Comparison of ENCODE assay signal across 17 mouse cellular contexts in genomic region chr16:96085597-96085996, GRCm38 (mm10). TPM values are rescaled to one million over a fixed set of nuclear protein-coding genes. Genes with fewer than 3 reads are reported as not detected.
A peak's percentile ranks its signal among the peaks of the same experiment; 100 is the strongest.
DNase-seq lines count a peak whose midpoint lies in the region; ATAC-seq and TF ChIP-seq lines count a peak whose summit lies in the region.
"Had no signal": no experiment of that assay in that cellular context is flagged by ENCODE, and none has a peak within 500 bp of the region (broad histone marks: within the 10 kb centered on the region; RNA-seq: fewer than 3 reads in every experiment).

No protein-coding gene starts in this region.

- no peak overlapping the region for H3K27ac ChIP-seq in lung, postnatal 0 days (ENCODE audit: low read length)
- no peak overlapping the region for H3K27ac ChIP-seq in stomach, embryonic 16.5 days (ENCODE audit: low read length)
- H3K27ac ChIP-seq: forebrain, embryonic 15.5 days; heart, embryonic 13.5 days; intestine, embryonic 15.5 days; midbrain, embryonic 13.5 days; neural tube, embryonic 12.5 days had no signal

- H3K4me1 ChIP-seq in lung, postnatal 0 days (ENCODE audit: insufficient read depth, low read depth, low read length), result no peaks in the 10 kb centered on the region
- H3K4me1 ChIP-seq in stomach, embryonic 16.5 days (ENCODE audit: control insufficient read depth, insufficient read depth, low read length), result peaks cover 10% of the 10 kb centered on the region

- no peaks in the 10 kb centered on the region for H3K27me3 ChIP-seq in lung, postnatal 0 days (replicated peaks; ENCODE audit: insufficient read depth, low read length)
- H3K27me3 ChIP-seq in stomach, embryonic 16.5 days (ENCODE audit: control insufficient read depth, insufficient read depth, low read length), result no peaks in the 10 kb centered on the region
- H3K27me3 ChIP-seq: forebrain, embryonic 15.5 days; heart, embryonic 13.5 days; intestine, embryonic 15.5 days; midbrain, embryonic 13.5 days; neural tube, embryonic 12.5 days had no signal

- intact Hi-C loops in heart, postnatal 25 days (cut with DNase I), result no loop called here

- H3K9ac ChIP-seq in lung, postnatal 0 days (replicated peaks; ENCODE audit: low read depth), result no peak overlapping the region
- H3K9ac ChIP-seq in stomach, embryonic 16.5 days (ENCODE audit: low read length), result 0 out of 2 replicates have a peak overlapping the region, but pooled peaks have one; percentile 21
- H3K9ac ChIP-seq: forebrain, embryonic 15.5 days; heart, embryonic 13.5 days; intestine, embryonic 15.5 days; midbrain, embryonic 13.5 days; neural tube, embryonic 12.5 days had no signal

- no peak for TF ChIP-seq EP300 in lung, postnatal 0 days (IDR thresholded peaks at IDR 0.05)

- ATAC-seq in lung, postnatal 0 days, result no peak
- peak; percentile 40; the same call in 1 of the 2 replicates for ATAC-seq in neutrophil, adult 5-6 weeks (ENCODE audit: extremely low read depth, insufficient number of reproducible peaks, low FRiP score, poor library complexity, severe bottlenecking)
- ATAC-seq in stomach, embryonic 16.5 days (ENCODE audit: insufficient read depth, low FRiP score), result no peak
- ATAC-seq: forebrain, embryonic 15.5 days; intestine, embryonic 15.5 days; midbrain, embryonic 13.5 days had no signal

- H3K4me3 ChIP-seq in lung, postnatal 0 days (ENCODE audit: low read depth, low read length), result no peak overlapping the region
- H3K4me3 ChIP-seq in stomach, embryonic 16.5 days (replicated peaks; ENCODE audit: low read length), result no peak overlapping the region
- H3K4me3 ChIP-seq: forebrain, embryonic 15.5 days; heart, embryonic 13.5 days; intestine, embryonic 15.5 days; midbrain, embryonic 13.5 days; neural tube, embryonic 12.5 days had no signal

- H3K4me2 ChIP-seq in lung, postnatal 0 days (replicated peaks; ENCODE audit: low read depth, low read length), result no peak overlapping the region
- no peak overlapping the region for H3K4me2 ChIP-seq in stomach, embryonic 16.5 days (ENCODE audit: low read depth, low read length)
- H3K4me2 ChIP-seq: forebrain, embryonic 15.5 days; heart, embryonic 13.5 days; intestine, embryonic 15.5 days; midbrain, embryonic 13.5 days; neural tube, embryonic 12.5 days had no signal

- TF ChIP-seq CTCF in lung, postnatal 0 days (IDR thresholded peaks at IDR 0.05), result no peak

- peak; percentile 34 for DNase-seq in lung, postnatal 36 days
- no peak for DNase-seq in lung, postnatal 0 days (ENCODE audit: low spot score)
- peak; percentile 65 to 83 for DNase-seq in thymus, postnatal 36 days
- DNase-seq in ovary, postnatal 36 days (ENCODE audit: low spot score), result no peak
- DNase-seq in heart, postnatal 25 days (ENCODE audit: low spot score), result no peak
- DNase-seq in kidney, postnatal 10 days, result no peak
- DNase-seq: adrenal gland, adult 2 months; cerebellum, postnatal 25 days; layer of hippocampus, postnatal 36 days; lung, adult 18-20 months had no signal

- 0 out of 2 replicates have a peak, but pooled peaks cover under 1% of the 10 kb centered on the region for H3K36me3 ChIP-seq in lung, postnatal 0 days (ENCODE audit: insufficient read depth, low read length)
- no peaks in the 10 kb centered on the region for H3K36me3 ChIP-seq in stomach, embryonic 16.5 days (ENCODE audit: control insufficient read depth, insufficient read depth, low read length)
- H3K36me3 ChIP-seq: forebrain, embryonic 15.5 days; intestine, embryonic 15.5 days; neural tube, embryonic 12.5 days had no signal

- no peaks in the 10 kb centered on the region for H3K9me3 ChIP-seq in lung, postnatal 0 days (ENCODE audit: low read length)
- H3K9me3 ChIP-seq in stomach, embryonic 16.5 days (replicated peaks; ENCODE audit: control insufficient read depth, low read length), result no peaks in the 10 kb centered on the region
- H3K9me3 ChIP-seq: forebrain, embryonic 15.5 days; heart, embryonic 13.5 days; intestine, embryonic 15.5 days; midbrain, embryonic 13.5 days; neural tube, embryonic 12.5 days had no signal

RNA-seq across cellular contexts. Expression of gene Brwd1, which starts 3.3 kb away (rescaled TPM):
- polyA plus RNA-seq in lung, postnatal 0 days (2015; fragmentation: Nextera tagmentation; extraction: Ambion mirVana), result 38.2 and 42.5 TPM in 2 replicates
- total RNA-seq in neutrophil, adult 5-6 weeks (2017), result 507 and 521 TPM in 2 replicates
- polyA plus RNA-seq in stomach, embryonic 16.5 days (2015; fragmentation: Nextera tagmentation; extraction: Ambion mirVana), result 68.6 and 70.0 TPM in 2 replicates
- 10 to 100 TPM; 72.0 to 78.2 TPM for total RNA-seq in heart, postnatal 25 days (2021)

RNA-seq across cellular contexts. Expression of gene Hmgn1, which starts 41.9 kb away (rescaled TPM):
- polyA plus RNA-seq in lung, postnatal 0 days (2015; fragmentation: Nextera tagmentation; extraction: Ambion mirVana), result 279 and 307 TPM in 2 replicates
- 97.1 and 160 TPM in 2 replicates for total RNA-seq in neutrophil, adult 5-6 weeks (2017)
- 480 and 562 TPM in 2 replicates for polyA plus RNA-seq in stomach, embryonic 16.5 days (2015; fragmentation: Nextera tagmentation; extraction: Ambion mirVana)
- total RNA-seq in heart, postnatal 25 days (2021), result 10 to 100 TPM; 52.9 to 56.6 TPM

RNA-seq across cellular contexts. Expression of gene Wrb, which starts 59.6 kb away (rescaled TPM):
- 25.3 and 28.6 TPM in 2 replicates for polyA plus RNA-seq in lung, postnatal 0 days (2015; fragmentation: Nextera tagmentation; extraction: Ambion mirVana)
- total RNA-seq in neutrophil, adult 5-6 weeks (2017), result 6.6 and 8.2 TPM in 2 replicates
- 55.4 and 63.1 TPM in 2 replicates for polyA plus RNA-seq in stomach, embryonic 16.5 days (2015; fragmentation: Nextera tagmentation; extraction: Ambion mirVana)
- total RNA-seq in heart, postnatal 25 days (2021), result 10 to 100 TPM; 14.6 to 15.8 TPM

Comparison
In these comparisons a context has a peak if more than half of its experiments do, and no peak if none do; other contexts are left out.
1. DNase-seq: peak in lung, postnatal 36 days (single experiment) and thymus, postnatal 36 days (2 of 2); none in lung, postnatal 0 days (single experiment), ovary, postnatal 36 days (single experiment), heart, postnatal 25 days (single experiment) and kidney, postnatal 10 days (single experiment).